Mouse (Mus musculus) E14TG2a.4 (cell line): ENCODE measurements around the gene Dapk1.

Experiments used
- CTCF ChIP-seq: conservative IDR thresholded peaks from 2 replicates; pipeline ENCODE4 v1.5.1; 2014; ENCODE audit warnings: low read length
- NANOG ChIP-seq: IDR thresholded peaks from 2 replicates; pipeline ENCODE4 v1.6.1; 2014; ENCODE audit warnings: borderline replicate concordance, low read length, mixed read lengths
- POU5F1 ChIP-seq: IDR thresholded peaks from 2 replicates; pipeline ENCODE4 v1.6.1; 2014; ENCODE audit warnings: low read length, borderline replicate concordance

GRCm38 (mm10) chr13:60648350-60648749, 46.6 kb downstream of the Dapk1 start:
- no peak for TF ChIP-seq CTCF
- TF ChIP-seq POU5F1 = no peak
- no peak for TF ChIP-seq NANOG
